Mouse (Mus musculus): ENCODE data around the gene Map3k5. TPM values are rescaled to one million over a fixed set of nuclear protein-coding genes. Genes with fewer than 3 reads are reported as not detected.

Gene Map3k5
- polyA plus RNA-seq, 1 experiment, result 2.2 TPM

- TF ChIP-seq CTCF (IDR thresholded peaks at IDR 0.05; ENCODE audit: borderline replicate concordance, extremely low read depth, insufficient read depth, insufficient read length), result no peak
- no peak for TF ChIP-seq POLR2A (IDR thresholded peaks at IDR 0.05; ENCODE audit: borderline replicate concordance, extremely low read depth, insufficient read depth, insufficient read length, poor library complexity, severe bottlenecking)
- DNase-seq (ENCODE audit: low read depth), result no peak
Observed at GRCm38 (mm10) chr10:20090171-20090570, 155.9 kb downstream of the Map3k5 start.

DNA sequence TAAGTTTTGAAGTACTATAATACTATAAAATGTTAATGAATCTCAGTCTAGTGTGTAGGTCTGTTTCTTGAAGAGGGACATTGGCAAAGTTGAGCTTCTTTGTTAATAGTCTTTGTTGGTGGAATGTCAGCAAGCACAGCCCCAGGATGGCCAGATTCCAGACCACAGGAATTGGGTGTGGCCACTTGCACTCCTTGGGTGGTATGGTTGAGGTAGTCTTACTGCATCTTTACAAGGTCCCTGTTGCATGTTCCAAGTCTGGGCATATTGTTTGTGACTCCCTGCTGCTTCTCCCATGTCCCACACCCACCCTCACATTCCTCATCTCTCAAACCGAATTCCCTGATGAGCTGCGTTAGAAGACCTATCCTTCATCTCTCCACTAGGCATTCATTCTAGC lies 157.1 kb downstream of the Map3k5 start:
- TF ChIP-seq CTCF (IDR thresholded peaks at IDR 0.05; ENCODE audit: borderline replicate concordance, extremely low read depth, insufficient read depth, insufficient read length) (no peak), POLR2A (IDR thresholded peaks at IDR 0.05; ENCODE audit: borderline replicate concordance, extremely low read depth, insufficient read depth, insufficient read length, poor library complexity, severe bottlenecking) (no peak)
- no peak for DNase-seq (ENCODE audit: low read depth)

GRCm38 (mm10) chr10:20092371-20092770 lies 158.1 kb downstream of the Map3k5 start:
- no peak for DNase-seq (ENCODE audit: low read depth)
- TF ChIP-seq CTCF (IDR thresholded peaks at IDR 0.05; ENCODE audit: borderline replicate concordance, extremely low read depth, insufficient read depth, insufficient read length) (no peak), POLR2A (IDR thresholded peaks at IDR 0.05; ENCODE audit: borderline replicate concordance, extremely low read depth, insufficient read depth, insufficient read length, poor library complexity, severe bottlenecking) (no peak)

GRCm38 (mm10) chr10:20101456-20101855 lies 167.2 kb downstream of the Map3k5 start:
- no peak for DNase-seq (ENCODE audit: low read depth)
- TF ChIP-seq POLR2A (IDR thresholded peaks at IDR 0.05; ENCODE audit: borderline replicate concordance, extremely low read depth, insufficient read depth, insufficient read length, poor library complexity, severe bottlenecking) (no peak), CTCF (IDR thresholded peaks at IDR 0.05; ENCODE audit: borderline replicate concordance, extremely low read depth, insufficient read depth, insufficient read length) (no peak)

- peak; percentile 21 for DNase-seq (ENCODE audit: low read depth)
- no peak for TF ChIP-seq POLR2A (IDR thresholded peaks at IDR 0.05; ENCODE audit: borderline replicate concordance, extremely low read depth, insufficient read depth, insufficient read length, poor library complexity, severe bottlenecking)
- no peak for TF ChIP-seq CTCF (IDR thresholded peaks at IDR 0.05; ENCODE audit: borderline replicate concordance, extremely low read depth, insufficient read depth, insufficient read length)
Observed at GRCm38 (mm10) chr10:20104271-20104931, 170.1 kb downstream of the Map3k5 start.

DNA sequence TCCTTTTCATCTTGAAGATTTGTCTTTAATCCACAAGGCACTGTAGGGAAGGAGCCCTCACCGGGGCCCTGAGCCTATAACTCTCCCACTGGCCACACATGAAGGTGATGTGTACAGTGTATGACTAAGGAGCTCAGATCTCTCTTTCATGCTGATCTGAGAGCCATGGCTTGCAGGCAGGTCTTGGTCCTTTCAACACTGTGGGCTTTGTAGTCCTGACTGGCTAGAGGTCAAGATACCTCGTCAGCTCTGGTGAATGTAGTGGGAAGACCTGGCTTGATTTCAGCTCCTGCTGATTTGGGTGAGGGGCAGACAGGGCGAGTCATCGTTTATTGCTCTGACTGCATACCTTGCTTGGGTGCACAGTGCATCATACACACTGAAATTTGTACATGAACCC lies 171.3 kb downstream of the Map3k5 start:
- no peak for DNase-seq (ENCODE audit: low read depth)
- TF ChIP-seq CTCF (IDR thresholded peaks at IDR 0.05; ENCODE audit: borderline replicate concordance, extremely low read depth, insufficient read depth, insufficient read length) (no peak), POLR2A (IDR thresholded peaks at IDR 0.05; ENCODE audit: borderline replicate concordance, extremely low read depth, insufficient read depth, insufficient read length, poor library complexity, severe bottlenecking) (no peak)

DNA sequence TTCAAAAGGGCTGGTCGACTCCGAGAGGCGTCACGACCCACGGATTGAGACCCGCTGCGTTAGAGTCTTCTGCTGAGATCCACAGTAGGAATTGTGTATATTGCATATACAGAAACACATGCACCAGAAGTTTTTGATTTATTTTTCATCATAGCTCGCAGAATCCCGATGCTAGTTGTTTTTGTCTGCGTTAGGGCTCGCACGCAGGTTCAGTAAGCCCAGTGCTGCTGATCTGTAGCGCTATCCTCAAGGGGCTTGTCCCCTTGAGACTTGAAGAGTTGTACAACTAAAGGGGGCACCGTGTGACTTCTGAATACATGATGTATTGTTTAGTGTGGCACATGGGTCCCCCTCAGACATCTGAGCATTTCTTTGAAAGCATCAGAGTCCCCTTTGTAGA lies 172.8 kb downstream of the Map3k5 start:
- TF ChIP-seq POLR2A (IDR thresholded peaks at IDR 0.05; ENCODE audit: borderline replicate concordance, extremely low read depth, insufficient read depth, insufficient read length, poor library complexity, severe bottlenecking), result no peak
- TF ChIP-seq CTCF (IDR thresholded peaks at IDR 0.05; ENCODE audit: borderline replicate concordance, extremely low read depth, insufficient read depth, insufficient read length), result no peak
- DNase-seq (ENCODE audit: low read depth), result no peak

DNA sequence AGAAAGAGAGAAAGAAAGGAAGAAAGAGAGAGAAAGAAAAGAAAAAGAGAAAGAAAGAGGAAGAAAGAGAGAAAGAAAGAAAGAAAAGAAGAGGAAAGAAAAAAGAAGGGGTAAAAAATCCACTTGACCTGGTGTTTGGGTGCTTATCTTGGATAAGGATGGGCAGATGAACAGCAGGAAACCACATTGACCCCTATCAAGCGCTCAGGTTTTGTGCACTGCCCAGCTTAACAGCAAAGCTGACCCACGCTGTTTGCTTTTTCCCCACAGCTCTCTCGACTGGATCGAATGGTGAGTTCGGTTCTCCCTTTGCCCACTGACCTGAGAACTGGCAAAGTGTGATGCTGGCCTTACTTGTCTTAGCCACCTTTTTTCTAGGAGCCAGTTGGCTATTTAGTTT lies 177.2 kb downstream of the Map3k5 start:
- DNase-seq (ENCODE audit: low read depth), result no peak
- TF ChIP-seq POLR2A (IDR thresholded peaks at IDR 0.05; ENCODE audit: borderline replicate concordance, extremely low read depth, insufficient read depth, insufficient read length, poor library complexity, severe bottlenecking), result no peak
- no peak for TF ChIP-seq CTCF (IDR thresholded peaks at IDR 0.05; ENCODE audit: borderline replicate concordance, extremely low read depth, insufficient read depth, insufficient read length)

DNA sequence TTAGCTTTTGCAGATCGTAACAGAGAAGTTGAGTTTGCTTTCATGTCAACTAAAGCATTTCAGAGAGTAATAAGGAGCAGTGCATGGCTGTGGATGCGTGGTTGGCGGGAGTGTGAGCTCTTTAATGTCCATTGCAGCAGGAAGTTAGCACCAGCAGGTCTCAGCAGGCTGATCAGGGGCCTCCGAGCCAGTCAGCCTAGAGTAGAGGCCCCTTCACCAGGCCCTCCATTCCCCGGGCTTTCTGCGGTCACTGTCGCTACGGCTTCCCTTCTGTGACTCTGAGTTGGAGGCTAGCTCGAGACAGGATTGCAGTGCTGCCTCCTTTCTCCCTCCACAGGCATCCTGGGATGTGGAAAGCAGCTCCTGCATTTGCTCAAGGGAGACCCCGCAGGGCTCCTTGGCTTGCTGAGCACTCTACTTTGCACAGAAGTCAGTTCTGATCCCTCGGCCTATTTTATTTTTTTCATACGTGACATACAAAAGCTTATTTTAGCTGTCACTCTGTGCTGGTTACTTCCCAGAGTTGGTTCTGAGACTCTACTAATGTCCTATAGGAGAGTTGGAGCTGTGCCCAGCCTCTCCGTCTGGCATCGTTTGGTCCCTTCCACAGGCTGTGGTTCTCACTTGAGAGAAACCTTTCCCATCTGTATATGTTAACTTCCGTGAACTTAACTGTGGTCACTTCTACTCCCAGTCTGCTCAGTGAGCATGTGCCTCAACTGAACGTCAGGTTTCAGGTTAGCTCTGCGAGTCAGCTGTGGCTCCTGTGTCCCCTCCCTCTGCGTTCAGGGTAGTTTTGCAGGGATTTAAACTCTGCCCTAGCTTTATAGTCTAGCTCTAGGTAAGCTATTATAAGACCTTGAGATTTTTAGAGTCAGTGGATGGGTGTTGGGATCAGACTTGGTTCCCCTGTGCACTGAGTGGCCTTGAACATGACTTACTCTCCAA lies 178.0 kb downstream of the Map3k5 start:
- peak; percentile 41 for DNase-seq (ENCODE audit: low read depth)
- no peak for TF ChIP-seq CTCF (IDR thresholded peaks at IDR 0.05; ENCODE audit: borderline replicate concordance, extremely low read depth, insufficient read depth, insufficient read length)
- no peak for TF ChIP-seq POLR2A (IDR thresholded peaks at IDR 0.05; ENCODE audit: borderline replicate concordance, extremely low read depth, insufficient read depth, insufficient read length, poor library complexity, severe bottlenecking)

- TF ChIP-seq CTCF (IDR thresholded peaks at IDR 0.05; ENCODE audit: borderline replicate concordance, extremely low read depth, insufficient read depth, insufficient read length) (no peak), POLR2A (IDR thresholded peaks at IDR 0.05; ENCODE audit: borderline replicate concordance, extremely low read depth, insufficient read depth, insufficient read length, poor library complexity, severe bottlenecking) (no peak)
- DNase-seq (ENCODE audit: low read depth), result peak; percentile 34
Observed at GRCm38 (mm10) chr10:20119504-20120425, 185.5 kb downstream of the Map3k5 start.

DNA sequence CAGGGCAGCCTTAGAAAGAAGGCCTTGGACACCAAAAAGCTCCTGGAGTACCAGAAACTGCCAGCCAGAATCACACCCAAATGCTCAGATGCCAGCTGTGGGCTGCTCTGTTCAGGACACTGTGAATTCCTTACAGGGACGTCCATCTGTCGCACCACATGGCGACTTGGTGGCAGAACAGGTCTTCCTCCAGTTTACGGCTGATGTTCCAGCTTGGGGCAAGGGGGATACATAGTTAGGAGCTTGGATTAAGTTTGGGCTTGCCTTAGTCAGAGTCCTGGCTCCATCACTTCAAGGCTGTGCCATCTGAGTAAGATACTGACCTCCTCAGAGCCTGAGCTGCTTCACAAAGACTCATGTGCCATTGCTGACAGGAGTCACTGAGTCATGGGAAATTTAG lies 187.7 kb downstream of the Map3k5 start:
- no peak for DNase-seq (ENCODE audit: low read depth)

More for the DNA sequence above, 187.7 kb downstream of the Map3k5 start:
- TF ChIP-seq POLR2A (IDR thresholded peaks at IDR 0.05; ENCODE audit: borderline replicate concordance, extremely low read depth, insufficient read depth, insufficient read length, poor library complexity, severe bottlenecking) (no peak), CTCF (IDR thresholded peaks at IDR 0.05; ENCODE audit: borderline replicate concordance, extremely low read depth, insufficient read depth, insufficient read length) (no peak)
